Mouse (Mus musculus) hindbrain, embryonic 16.5 days (tissue): ENCODE results near the gene Tbp. TPM values are rescaled to one million over a fixed set of nuclear protein-coding genes. Genes with fewer than 3 reads are reported as not detected.
A peak's percentile ranks its signal among the peaks of the same experiment; 100 is the strongest.

Experiments used
- ATAC-seq: fragments of 200-750 bp; cut with Nextera tagmentation; 2 replicates; pipeline ENCODE4 v1.8.0; 2017; ENCODE audit warnings: moderate TSS enrichment, moderate library complexity
- H3K27ac ChIP-seq: fragments of 300-500 bp; sonication (generic); 2 replicates; pipeline ENCODE4 v1.5.1; 2014; ENCODE audit warnings: low read depth, mild to moderate bottlenecking, control low read depth, low read length, moderate library complexity
- H3K27me3 ChIP-seq: fragments of 300-500 bp; sonication (generic); replicated peaks from 2 replicates; pipeline ENCODE4 v1.6.1; 2014; ENCODE audit warnings: low read length; ENCODE audit not compliant: control insufficient read depth, insufficient read depth
- H3K36me3 ChIP-seq: fragments of 300-500 bp; sonication (generic); 2 replicates; pipeline ENCODE4 v1.6.1; 2014; ENCODE audit warnings: mild to moderate bottlenecking, low read length, moderate library complexity, mixed read lengths; ENCODE audit not compliant: control insufficient read depth, insufficient read depth
- H3K4me1 ChIP-seq: fragments of 300-500 bp; sonication (generic); 2 replicates; pipeline ENCODE4 v1.6.1; 2014; ENCODE audit warnings: low read depth, low read length; ENCODE audit not compliant: control insufficient read depth, insufficient read depth
- H3K4me2 ChIP-seq: fragments of 300-500 bp; sonication (generic); 2 replicates; pipeline ENCODE4 v1.6.1; 2014; ENCODE audit warnings: mild to moderate bottlenecking, low read length, control low read depth, moderate library complexity
- H3K4me3 ChIP-seq: fragments of 300-500 bp; sonication (generic); 2 replicates; pipeline ENCODE4 v1.5.1; 2014; ENCODE audit warnings: mild to moderate bottlenecking, low read length, control low read depth, moderate library complexity
- H3K9ac ChIP-seq: fragments of 300-500 bp; sonication (generic); 2 replicates; pipeline ENCODE4 v1.6.1; 2014; ENCODE audit warnings: low read depth, mild to moderate bottlenecking, control low read depth, low read length, moderate library complexity
- H3K9me3 ChIP-seq: fragments of 300-500 bp; sonication (generic); 2 replicates; pipeline ENCODE4 v1.6.1; 2014; ENCODE audit warnings: mild to moderate bottlenecking, low read length, moderate library complexity; ENCODE audit not compliant: control insufficient read depth
- WGBS: fragments of 180-500 bp; shearing (Covaris S2); extraction: QIAGEN DNeasy Blood & Tissue Kit; methylation state at CpG from one replicate; pipeline ENCODE4 v1.1.7; 2014; 5-methylcytosine and 5-hydroxymethylcytosine counted together
- polyA plus RNA-seq: library from polyadenylated mRNA; unstranded; fragments of >200 nt; fragmentation: Nextera tagmentation; extraction: Ambion mirVana; gene quantifications from 2 replicates; pipeline ENCODE4 v1.2.1, GENCODE M21; 2015

Gene Tbp
- polyA plus RNA-seq, 1 experiment from 2014 or later = 51.1 TPM

DNA sequence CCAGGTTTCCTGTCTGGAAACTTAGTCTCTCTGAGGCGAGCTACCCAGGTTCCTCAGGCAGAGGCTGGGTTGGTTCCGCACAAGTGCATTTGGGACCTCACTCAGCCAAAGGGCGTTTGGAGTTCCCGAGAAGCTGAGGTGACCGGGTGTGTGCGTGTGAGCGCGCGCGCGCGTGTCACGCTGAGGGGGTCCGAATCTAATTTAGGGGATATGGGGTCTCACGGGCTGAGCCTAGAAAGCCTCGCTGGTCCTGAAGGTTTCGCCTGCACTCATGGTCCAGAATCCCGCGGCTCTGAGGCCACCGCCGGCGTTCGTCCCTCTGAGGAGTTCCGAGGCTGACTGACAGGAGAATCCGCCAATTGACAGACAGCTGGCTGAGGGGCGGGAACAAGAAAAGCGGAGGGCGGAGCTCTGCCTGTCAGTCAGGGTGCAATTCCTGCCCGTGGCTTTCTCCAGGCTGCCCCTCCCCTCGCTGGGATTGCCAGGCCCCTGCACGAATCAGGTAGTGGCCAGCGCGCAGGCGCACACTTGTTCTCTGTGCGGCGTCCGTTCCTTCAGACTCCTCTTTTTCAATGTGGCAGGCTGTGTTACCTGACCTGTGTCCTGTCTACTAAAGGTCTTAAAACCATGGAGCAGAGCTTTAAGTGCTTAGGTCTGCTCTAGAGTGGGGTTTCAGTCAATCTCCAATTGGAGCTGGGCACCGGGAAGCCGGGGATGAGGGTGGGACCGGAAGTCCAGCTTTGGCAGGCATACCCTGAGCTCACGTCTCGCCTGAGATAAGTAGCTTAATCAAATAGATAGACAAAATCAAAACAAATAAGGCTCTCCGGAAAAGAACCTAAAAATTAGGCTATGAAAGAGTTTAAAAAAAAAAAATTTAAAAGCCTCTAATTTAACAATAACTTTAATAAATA, 64.6 kb downstream of the Tbp start, which contains the start of gene Prdm9:
TSS of gene Prdm9 (minus strand) at position 341 of the 914 bp plus-strand sequence.
- peaks cover 5% of the 10 kb centered on the region for H3K4me1 ChIP-seq
- H3K9me3 ChIP-seq = no peaks in the 10 kb centered on the region
- peak within 1 kb of the TSS; percentile 97 for H3K27ac ChIP-seq
- H3K9ac ChIP-seq = peak within 1 kb of the TSS; percentile 84
- H3K4me2 ChIP-seq = peak within 1 kb of the TSS; percentile 97
- H3K27me3 ChIP-seq = no peaks in the 10 kb centered on the region
- WGBS = under 1% methylated on average over 43 of the region's 43 CpGs
- ATAC-seq = peak; percentile 100
- H3K36me3 ChIP-seq = no peaks in the 10 kb centered on the region
- H3K4me3 ChIP-seq = peak within 1 kb of the TSS; percentile 77

DNA sequence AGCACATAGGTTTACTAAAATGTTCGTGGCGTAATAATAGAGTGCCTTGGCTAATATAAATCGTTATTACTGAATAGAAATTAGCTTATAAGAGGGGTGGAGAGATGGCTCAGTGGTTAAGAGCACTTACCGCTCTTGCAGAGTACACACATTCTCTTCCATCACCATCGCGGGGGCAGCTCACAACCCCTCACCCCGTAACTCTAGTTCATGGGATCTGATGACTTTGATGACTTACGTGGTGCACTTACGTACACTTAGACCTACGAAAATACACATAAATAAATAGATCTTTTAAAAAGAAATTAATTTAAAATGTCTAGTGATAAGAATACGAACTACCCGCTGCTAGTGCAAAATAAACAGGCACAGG, 65.2 kb downstream of the Tbp start:
- no peaks in the 10 kb centered on the region for H3K9me3 ChIP-seq
- H3K27ac ChIP-seq = peak overlapping the region; percentile 56; the same call in 1 of the 2 replicates
- H3K4me2 ChIP-seq = peak overlapping the region; percentile 75
- ATAC-seq = no peak
- no peaks in the 10 kb centered on the region for H3K27me3 ChIP-seq
- WGBS = 44% methylated on average over 12 of the region's 12 CpGs
- H3K4me1 ChIP-seq = peaks cover 5% of the 10 kb centered on the region
- peak overlapping the region; percentile 55; the same call in 1 of the 2 replicates for H3K9ac ChIP-seq
- H3K36me3 ChIP-seq = no peaks in the 10 kb centered on the region
- H3K4me3 ChIP-seq = peak overlapping the region; percentile 77

DNA sequence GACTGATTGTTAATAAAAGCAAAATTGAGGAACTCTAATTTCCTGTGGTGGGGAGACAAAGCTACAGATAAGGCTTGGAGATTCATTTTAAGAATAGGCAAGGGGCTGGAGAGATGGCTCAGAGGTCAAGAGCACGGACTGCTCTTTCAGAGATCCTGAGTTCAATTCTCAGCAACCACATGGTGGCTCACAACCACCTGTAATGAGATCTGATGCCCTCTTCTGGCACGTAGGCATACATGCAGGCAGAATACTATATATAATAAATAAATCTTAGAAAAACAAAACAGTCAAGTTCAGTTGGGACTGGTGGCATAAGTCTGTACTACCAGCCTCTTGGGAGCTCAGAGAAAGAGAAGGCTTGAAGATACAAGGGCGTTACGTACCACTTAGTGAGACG, 67.2 kb downstream of the Tbp start:
- no peaks in the 10 kb centered on the region for H3K36me3 ChIP-seq
- no peaks in the 10 kb centered on the region for H3K27me3 ChIP-seq
- 80% methylated on average over 5 of the region's 5 CpGs for WGBS
- H3K4me1 ChIP-seq = peaks cover 5% of the 10 kb centered on the region
- no peaks in the 10 kb centered on the region for H3K9me3 ChIP-seq
- no peak overlapping the region for H3K4me2 ChIP-seq
- no peak overlapping the region for H3K9ac ChIP-seq
- no peak for ATAC-seq
- H3K27ac ChIP-seq = no peak overlapping the region
- no peak overlapping the region for H3K4me3 ChIP-seq

DNA sequence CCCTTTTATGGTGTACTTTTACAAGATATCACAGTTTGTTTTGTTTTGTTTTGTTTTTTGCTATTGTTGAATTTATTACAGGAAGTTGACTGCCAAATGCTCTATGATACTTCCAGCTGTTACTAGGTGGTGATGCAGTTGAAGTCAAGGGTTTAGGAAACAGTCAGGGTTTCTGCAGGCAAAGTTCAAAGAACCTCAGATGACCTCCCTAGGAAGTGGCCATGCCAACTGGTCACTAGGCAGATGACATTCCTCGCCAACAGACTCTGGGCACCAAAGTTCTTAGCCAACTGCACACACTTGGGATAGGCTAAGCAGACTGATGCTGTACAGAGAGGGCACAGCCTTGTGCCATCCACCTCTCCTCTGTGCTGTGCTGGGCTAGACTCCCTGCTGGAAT, 75.4 kb downstream of the Tbp start:
- no peak overlapping the region for H3K9ac ChIP-seq
- H3K27me3 ChIP-seq = no peaks in the 10 kb centered on the region; the same call in 1 of the 2 replicates
- H3K27ac ChIP-seq = no peak overlapping the region
- no peaks in the 10 kb centered on the region for H3K4me1 ChIP-seq
- ATAC-seq = no peak
- no peaks in the 10 kb centered on the region for H3K9me3 ChIP-seq
- 83% methylated on average over 1 of the region's 1 CpGs for WGBS
- no peak overlapping the region for H3K4me2 ChIP-seq
- no peak overlapping the region for H3K4me3 ChIP-seq
- no peaks in the 10 kb centered on the region for H3K36me3 ChIP-seq

DNA sequence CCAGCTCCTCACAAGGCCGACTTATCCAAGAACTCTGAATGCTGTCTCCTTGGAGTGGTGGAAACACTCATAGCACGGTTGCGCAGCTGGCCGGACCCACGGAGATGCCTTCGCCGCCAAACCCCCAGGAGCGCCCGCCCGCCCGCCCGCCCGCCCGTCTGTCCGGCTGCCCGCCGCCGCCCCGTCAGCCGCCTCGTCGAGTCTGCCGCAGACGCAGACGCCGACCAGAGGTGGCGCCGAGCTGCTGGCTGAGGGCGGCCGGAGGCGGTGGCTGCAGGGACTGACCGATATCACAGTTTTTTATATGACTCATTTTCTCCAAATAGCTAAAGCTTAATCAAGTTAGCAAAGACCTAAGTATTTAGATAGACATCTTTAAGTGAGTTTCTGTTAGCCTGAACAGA, 77.6 kb downstream of the Tbp start:
- Histone ChIP-seq H3K27ac (no peak overlapping the region), H3K4me2 (peak overlapping the region; percentile 62), H3K4me3 (peak overlapping the region; percentile 41), H3K4me1 (no peaks in the 10 kb centered on the region), H3K9me3 (no peaks in the 10 kb centered on the region), H3K27me3 (no peaks in the 10 kb centered on the region; the same call in 1 of the 2 replicates), H3K9ac (peak overlapping the region; percentile 53), H3K36me3 (no peaks in the 10 kb centered on the region)
- ATAC-seq = peak; percentile 80
- under 1% methylated on average over 32 of the region's 32 CpGs for WGBS

Other genes starting within 250 kb of the Tbp start
- 16.3 and 17.7 TPM in 2 replicates for gene Dll1, start 123.0 kb upstream of the Tbp start, polyA plus RNA-seq
- gene Fam120b, start 103.7 kb upstream of the Tbp start, polyA plus RNA-seq = 45.8 and 48.0 TPM in 2 replicates
- 227 and 248 TPM in 2 replicates for gene Psmb1, start 137 bp upstream of the Tbp start, polyA plus RNA-seq
- 49.8 and 55.0 TPM in 2 replicates for gene Pdcd2, start 27.4 kb downstream of the Tbp start, polyA plus RNA-seq
- gene Prdm9, start 64.5 kb downstream of the Tbp start, polyA plus RNA-seq = 1.4 and 1.7 TPM in 2 replicates
- gene Chd1, start 205.1 kb downstream of the Tbp start, polyA plus RNA-seq = 12.2 and 13.1 TPM in 2 replicates